Mouse (Mus musculus) left cerebral cortex, adult 8-10 months (tissue): ENCODE results near the gene Gcnt1. TPM values are rescaled to one million over a fixed set of nuclear protein-coding genes. Genes with fewer than 3 reads are reported as not detected.
A peak's percentile ranks its signal among the peaks of the same experiment; 100 is the strongest.

ENCODE experiments used
- DNase-seq, 2 experiments: peaks; one replicate each; pipeline ENCODE4 v3.0.0; 2022; ENCODE audit warnings: low spot score in 2 of 2
- total RNA-seq, 4 experiments: library from RNA; stranded (reverse); gene quantifications; 2 replicates each; pipeline ENCODE4 v1.2.4; 2022

The Gcnt1 gene
- 1 to 10 TPM; 2.6 to 5.1 (median 4.7) TPM for total RNA-seq

GRCm38 (mm10) chr19:17372701-17373100 is at the start of gene Gcnt1:
TSS of gene Gcnt1 (minus strand) at chr19:17372844.
- no peak for DNase-seq

GRCm38 (mm10) chr19:17417855-17418254 is 45.2 kb upstream of the Gcnt1 start:
- no peak for DNase-seq

- DNase-seq: no peak
Observed at GRCm38 (mm10) chr19:17412915-17413459, 40.3 kb upstream of the Gcnt1 start.

- no peak for DNase-seq
Observed at GRCm38 (mm10) chr19:17410465-17411065, 37.9 kb upstream of the Gcnt1 start.

GRCm38 (mm10) chr19:17409351-17409750 is 36.7 kb upstream of the Gcnt1 start:
- no peak for DNase-seq

- no peak for DNase-seq
Observed at GRCm38 (mm10) chr19:17408591-17408990, 35.9 kb upstream of the Gcnt1 start.

GRCm38 (mm10) chr19:17406823-17407222 is 34.2 kb upstream of the Gcnt1 start:
- DNase-seq: no peak

- no peak for DNase-seq
Observed at GRCm38 (mm10) chr19:17403175-17403574, 30.5 kb upstream of the Gcnt1 start.

- no peak for DNase-seq
Observed at GRCm38 (mm10) chr19:17400571-17400970, 27.9 kb upstream of the Gcnt1 start.

- DNase-seq: no peak
Observed at GRCm38 (mm10) chr19:17399965-17400364, 27.3 kb upstream of the Gcnt1 start.

- no peak for DNase-seq
Observed at GRCm38 (mm10) chr19:17397922-17398321, 25.3 kb upstream of the Gcnt1 start.

GRCm38 (mm10) chr19:17396802-17397201 is 24.2 kb upstream of the Gcnt1 start:
- DNase-seq: no peak

- DNase-seq: peak; percentile 61 to 86
Observed at GRCm38 (mm10) chr19:17393841-17394591, 21.4 kb upstream of the Gcnt1 start, which contains the start of gene Rfk. TSS of gene Rfk (plus strand) at chr19:17394043.

GRCm38 (mm10) chr19:17392866-17393265 is 20.2 kb upstream of the Gcnt1 start:
- DNase-seq: no peak

GRCm38 (mm10) chr19:17388404-17388803 is 15.8 kb upstream of the Gcnt1 start:
- DNase-seq: no peak

- DNase-seq: no peak
Observed at GRCm38 (mm10) chr19:17386424-17386823, 13.8 kb upstream of the Gcnt1 start.

GRCm38 (mm10) chr19:17385426-17385825 is 12.8 kb upstream of the Gcnt1 start:
- no peak for DNase-seq

GRCm38 (mm10) chr19:17385022-17385421 is 12.4 kb upstream of the Gcnt1 start:
- no peak for DNase-seq

GRCm38 (mm10) chr19:17382807-17383397 is 10.3 kb upstream of the Gcnt1 start:
- no peak for DNase-seq

GRCm38 (mm10) chr19:17380549-17380948 is 7.9 kb upstream of the Gcnt1 start:
- no peak for DNase-seq

- DNase-seq: no peak
Observed at GRCm38 (mm10) chr19:17378845-17379244, 6.2 kb upstream of the Gcnt1 start.

GRCm38 (mm10) chr19:17369581-17369980 is 3.1 kb downstream of the Gcnt1 start:
- no peak for DNase-seq
